Mouse (Mus musculus) hindbrain, embryonic 10.5 days (tissue): ENCODE results near the gene Gfy. TPM values are rescaled to one million over a fixed set of nuclear protein-coding genes. Genes with fewer than 3 reads are reported as not detected.

Source experiments
- DNase-seq: peaks from one replicate; pipeline ENCODE4 v3.0.0-alpha.2; 2017; ENCODE audit warnings: low spot score
- H3K27ac ChIP-seq: fragments of 300-500 bp; sonication (generic); 2 replicates; pipeline ENCODE4 v1.5.1; 2016; ENCODE audit warnings: mild to moderate bottlenecking, moderate library complexity
- H3K27me3 ChIP-seq: fragments of 300-500 bp; sonication (generic); 2 replicates; pipeline ENCODE4 v1.6.1; 2016; ENCODE audit warnings: mild to moderate bottlenecking; ENCODE audit not compliant: poor library complexity, insufficient read depth, severe bottlenecking
- H3K36me3 ChIP-seq: fragments of 300-500 bp; sonication (generic); 2 replicates; pipeline ENCODE4 v1.6.1; 2016; ENCODE audit warnings: mild to moderate bottlenecking, moderate library complexity
- H3K4me1 ChIP-seq: fragments of 300-500 bp; sonication (generic); replicated peaks from 2 replicates; pipeline ENCODE4 v1.6.1; 2016; ENCODE audit warnings: mild to moderate bottlenecking
- H3K4me3 ChIP-seq: fragments of 300-500 bp; sonication (generic); 2 replicates; pipeline ENCODE4 v1.5.1; 2016; ENCODE audit warnings: mild to moderate bottlenecking, moderate library complexity
- H3K9me3 ChIP-seq: fragments of 300-500 bp; sonication (generic); 2 replicates; pipeline ENCODE4 v1.6.1; 2016; ENCODE audit warnings: mild to moderate bottlenecking, moderate library complexity
- WGBS: fragments of 180-500 bp; shearing (Covaris S2); methylation state at CpG from one replicate; pipeline ENCODE4 v1.1.7; 2016; 5-methylcytosine and 5-hydroxymethylcytosine counted together
- polyA plus RNA-seq: library from polyadenylated mRNA; unstranded; fragments of >200 nt; fragmentation: Nextera tagmentation; extraction: Ambion mirVana; gene quantifications from 2 replicates; pipeline ENCODE4 v1.2.1, GENCODE M21; 2016

Gene Gfy
- polyA plus RNA-seq, 1 experiment from 2014 or later = not detected

DNA sequence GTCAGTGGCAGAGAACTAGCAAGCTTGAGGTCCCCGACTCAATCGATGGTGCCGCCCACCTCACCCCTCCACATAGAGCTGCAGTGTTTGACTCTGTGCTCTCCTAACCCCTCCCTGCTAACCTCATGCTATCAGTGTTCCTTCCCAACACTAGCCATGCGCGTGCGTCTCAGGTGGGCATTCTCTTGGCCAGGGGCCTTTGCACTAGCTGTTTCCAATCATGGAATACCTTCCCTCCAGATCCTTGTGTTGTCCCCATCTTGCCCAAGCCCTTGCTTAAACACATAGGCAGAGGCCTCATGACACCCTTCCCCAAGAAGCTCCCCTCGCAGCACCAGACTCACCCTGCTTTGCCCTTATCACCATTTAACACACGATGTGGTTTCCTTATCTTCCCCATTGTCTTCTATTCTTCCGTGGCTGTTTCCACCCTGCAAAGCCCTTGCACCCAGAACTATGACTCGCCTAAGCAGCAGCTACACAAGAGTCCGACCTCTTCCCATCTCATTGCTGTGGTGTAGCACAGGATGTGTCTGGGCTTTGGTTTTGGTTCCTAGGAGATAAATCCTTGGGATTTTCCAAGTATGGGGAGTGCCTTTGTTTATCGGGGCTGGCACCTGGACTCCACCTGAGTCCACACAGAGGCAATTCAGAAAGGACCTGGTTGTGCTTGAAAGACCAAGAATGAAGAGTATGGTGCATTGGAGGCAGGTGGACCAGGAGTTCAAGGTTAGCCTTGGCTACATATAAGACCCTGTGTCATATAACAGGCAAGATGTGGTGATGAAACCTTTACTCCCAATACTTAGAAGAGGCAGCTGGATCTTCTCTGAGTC is 42.0 kb downstream of the Gfy start:
- WGBS = 81% methylated on average over 12 of the region's 12 CpGs
- peaks cover 12% of the 10 kb centered on the region for H3K36me3 ChIP-seq
- H3K4me3 ChIP-seq = no peak overlapping the region
- H3K27ac ChIP-seq = no peak overlapping the region
- H3K27me3 ChIP-seq = peaks cover 40% of the 10 kb centered on the region
- DNase-seq = no peak
- peaks cover 29% of the 10 kb centered on the region for H3K4me1 ChIP-seq
- no peaks in the 10 kb centered on the region for H3K9me3 ChIP-seq

DNA sequence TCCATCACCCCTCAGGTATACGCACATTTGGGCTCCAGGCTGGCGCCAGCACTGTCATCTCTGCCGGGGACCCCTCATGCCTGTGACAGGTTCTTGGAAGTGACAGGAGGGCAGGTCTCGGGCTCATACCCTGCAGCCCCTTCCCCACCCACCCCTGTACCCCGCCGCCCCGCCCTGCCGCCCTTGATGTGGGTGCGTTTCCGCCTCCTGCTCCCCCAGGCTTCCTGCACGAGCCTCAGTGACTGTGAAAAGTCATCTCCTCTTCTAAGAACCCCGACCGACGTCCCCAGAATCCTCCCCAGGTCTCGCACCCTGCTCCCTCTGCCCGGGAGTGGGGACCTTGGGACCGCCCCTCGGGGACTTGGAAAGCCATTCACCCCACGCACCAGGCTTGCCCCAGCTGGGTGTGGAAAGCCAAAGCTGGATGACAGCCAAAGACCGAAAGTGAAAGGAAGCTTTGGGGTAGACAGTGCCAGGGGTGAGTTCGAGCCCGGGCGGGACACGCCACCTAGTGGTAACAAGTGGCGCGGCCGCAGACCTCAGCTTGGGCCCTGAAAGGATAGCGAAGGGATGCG is 43.3 kb downstream of the Gfy start, which contains the start of the genes Gm45713 and Flt3l:
TSS of gene Gm45713 (minus strand) at position 239 of the 575 bp plus-strand sequence.
TSS of gene Flt3l (minus strand) at position 440 of the 575 bp plus-strand sequence.
- WGBS = 4% methylated on average over 29 of the region's 29 CpGs
- peak; percentile 84 for DNase-seq
- H3K27me3 ChIP-seq = peaks cover 40% of the 10 kb centered on the region
- H3K36me3 ChIP-seq = no peaks in the 10 kb centered on the region
- H3K4me1 ChIP-seq = peaks cover 29% of the 10 kb centered on the region
- H3K27ac ChIP-seq = peak within 1 kb of the TSS; percentile 82
- no peaks in the 10 kb centered on the region for H3K9me3 ChIP-seq
- peak within 1 kb of the TSS; percentile 66 for H3K4me3 ChIP-seq

DNA sequence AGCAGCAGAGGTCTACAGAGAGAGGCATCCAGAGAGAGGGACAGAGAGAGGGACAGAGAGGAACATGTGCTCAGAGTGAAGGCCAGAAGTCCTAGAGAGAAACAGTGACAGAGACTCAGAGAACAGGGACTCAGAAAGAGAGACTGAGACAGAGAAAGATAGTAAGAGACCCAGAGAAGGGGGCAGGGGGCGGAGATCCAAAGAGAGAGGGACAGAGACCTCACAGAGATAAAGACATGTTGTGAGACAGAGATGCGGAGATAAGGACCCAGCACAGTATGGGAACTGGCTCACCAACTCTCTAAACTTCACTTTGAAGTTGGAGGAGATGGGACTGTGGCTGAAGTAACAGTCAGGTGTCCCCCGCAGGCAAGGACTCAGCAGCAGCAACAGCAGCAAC is 44.0 kb downstream of the Gfy start:
- no peaks in the 10 kb centered on the region for H3K9me3 ChIP-seq
- peaks cover 29% of the 10 kb centered on the region for H3K4me1 ChIP-seq
- peak overlapping the region; percentile 82; the same call in 1 of the 2 replicates for H3K27ac ChIP-seq
- peak overlapping the region; percentile 66 for H3K4me3 ChIP-seq
- DNase-seq = no peak
- H3K36me3 ChIP-seq = no peaks in the 10 kb centered on the region
- 79% methylated on average over 3 of the region's 3 CpGs for WGBS
- peaks cover 40% of the 10 kb centered on the region for H3K27me3 ChIP-seq

DNA sequence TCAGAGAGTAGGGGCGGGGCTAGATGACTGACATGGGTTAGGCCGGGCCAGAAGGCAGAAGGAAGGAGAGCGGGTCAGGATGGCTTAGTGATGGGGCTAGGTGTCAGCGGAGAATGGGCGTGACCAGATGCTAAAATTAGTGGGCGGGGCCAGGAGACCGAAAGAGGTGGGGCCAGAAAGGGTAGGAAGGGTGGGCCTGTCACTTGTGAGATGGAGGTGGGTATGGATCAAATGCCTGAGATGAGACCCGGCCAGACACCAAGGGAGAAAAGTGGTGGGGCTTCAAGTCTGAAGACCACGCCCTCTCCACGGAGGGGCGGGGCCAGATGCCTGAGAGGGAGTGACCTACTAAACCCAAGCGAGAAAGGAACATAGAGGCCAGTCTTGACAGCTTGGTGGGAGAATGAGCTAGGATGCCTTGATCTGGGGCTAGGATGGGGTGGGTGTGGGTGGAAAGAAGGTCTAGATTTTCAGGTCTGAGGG is 44.8 kb downstream of the Gfy start:
- no peak for DNase-seq

DNA sequence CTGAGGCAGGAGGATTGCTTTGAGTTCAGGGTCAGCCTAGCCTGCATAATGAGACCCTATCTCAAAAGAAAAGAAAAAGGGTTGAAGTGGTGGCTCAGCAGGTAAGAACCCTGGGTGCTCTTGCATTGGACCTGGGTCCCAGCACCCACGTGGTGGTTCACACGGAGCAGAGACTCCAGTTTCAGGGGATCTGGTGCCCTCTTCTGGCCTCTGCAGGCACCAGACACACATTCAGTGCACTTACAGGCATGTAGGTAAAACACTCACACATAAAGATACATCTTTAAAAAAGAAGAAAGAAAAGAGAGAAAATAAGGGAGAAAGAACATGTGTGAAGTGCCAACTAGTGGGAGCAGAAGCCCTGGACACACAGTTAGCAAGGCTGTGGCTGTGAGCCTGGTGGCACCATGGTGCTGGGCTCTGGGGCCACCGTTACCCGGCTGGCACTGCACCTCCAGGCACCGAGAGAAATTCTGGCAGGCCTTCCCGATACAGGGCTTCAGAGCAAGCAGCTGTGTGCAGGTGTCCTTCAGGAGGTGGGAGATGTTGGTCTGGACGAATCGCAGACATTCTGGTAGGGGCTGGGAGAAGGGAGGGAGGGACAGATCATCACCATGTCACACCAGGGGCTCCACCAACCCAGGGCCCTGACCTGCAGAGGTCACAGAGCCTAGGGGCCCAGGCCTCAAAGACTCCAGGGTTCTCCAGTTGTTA is 45.8 kb downstream of the Gfy start:
- peaks cover 40% of the 10 kb centered on the region for H3K27me3 ChIP-seq
- DNase-seq = no peak
- H3K27ac ChIP-seq = no peak overlapping the region
- 73% methylated on average over 8 of the region's 8 CpGs for WGBS
- H3K4me3 ChIP-seq = no peak overlapping the region
- no peaks in the 10 kb centered on the region for H3K36me3 ChIP-seq
- H3K9me3 ChIP-seq = no peaks in the 10 kb centered on the region
- peaks cover 40% of the 10 kb centered on the region for H3K4me1 ChIP-seq

More for the DNA sequence above, 44.8 kb downstream of the Gfy start:
- WGBS = 5% methylated on average over 12 of the region's 12 CpGs
- Histone ChIP-seq H3K4me3 (peak overlapping the region; percentile 19), H3K9me3 (no peaks in the 10 kb centered on the region), H3K36me3 (no peaks in the 10 kb centered on the region), H3K27ac (no peak overlapping the region), H3K27me3 (peaks cover 40% of the 10 kb centered on the region), H3K4me1 (peaks cover 33% of the 10 kb centered on the region)

DNA sequence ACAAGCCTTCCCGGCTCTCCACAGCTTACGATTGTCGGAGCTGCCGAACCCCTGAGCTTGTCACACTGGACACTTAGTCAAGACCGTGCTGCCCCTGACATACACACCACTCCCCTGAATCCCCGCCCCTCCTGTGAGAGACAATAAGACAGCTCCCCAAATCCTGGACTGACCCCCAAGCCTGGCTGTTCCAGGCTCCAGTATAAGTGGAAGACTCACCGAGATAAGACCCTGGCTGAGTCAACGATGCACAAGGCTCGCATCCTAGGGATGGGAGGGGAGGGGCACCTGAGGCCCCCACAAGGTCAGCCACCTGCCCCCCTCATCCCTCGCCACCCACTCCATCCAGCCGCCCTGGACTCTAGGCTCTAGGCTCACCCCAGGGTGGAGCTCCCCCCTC is 47.5 kb downstream of the Gfy start:
- no peak overlapping the region for H3K4me3 ChIP-seq
- H3K27ac ChIP-seq = peak overlapping the region; percentile 9; the same call in 1 of the 2 replicates
- H3K36me3 ChIP-seq = peaks cover 12% of the 10 kb centered on the region
- peaks cover 47% of the 10 kb centered on the region for H3K4me1 ChIP-seq
- peaks cover 26% of the 10 kb centered on the region for H3K27me3 ChIP-seq
- no peak for DNase-seq
- 77% methylated on average over 11 of the region's 11 CpGs for WGBS
- no peaks in the 10 kb centered on the region for H3K9me3 ChIP-seq

DNA sequence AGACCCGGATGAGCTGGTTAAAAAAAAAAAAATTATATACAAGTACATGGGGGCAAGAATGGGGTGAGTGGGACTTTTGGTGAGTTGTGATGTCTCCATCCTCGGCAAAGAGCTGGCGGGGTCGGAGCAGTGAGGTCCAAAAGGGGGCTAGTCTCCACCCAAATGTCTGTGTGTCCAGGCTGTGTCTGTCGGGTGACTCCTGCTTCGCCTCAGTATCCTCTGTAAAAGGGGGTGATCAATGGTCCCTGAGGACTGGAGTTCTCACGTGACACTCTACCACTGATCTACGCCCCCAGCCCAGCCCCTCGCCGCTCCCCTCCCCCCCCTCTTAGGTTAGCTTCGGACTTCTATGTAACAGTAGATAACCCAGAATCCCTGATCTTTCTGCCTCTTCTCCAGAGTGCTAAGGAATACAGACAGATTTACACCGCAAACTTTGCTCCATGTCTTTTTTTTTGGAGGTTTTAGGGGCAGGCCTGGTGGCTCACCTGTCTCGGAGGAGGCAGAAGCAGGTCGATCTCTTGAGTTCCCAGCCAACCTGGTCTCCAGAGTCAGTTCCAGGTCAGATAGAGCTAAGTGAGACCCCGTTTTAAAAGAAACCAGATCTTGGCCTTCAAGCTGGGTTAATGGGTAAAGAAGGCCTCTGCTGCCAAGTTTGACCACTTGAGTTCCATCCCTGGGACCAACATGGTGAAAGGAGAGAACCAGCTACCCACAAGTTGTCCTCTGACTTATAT is 49.4 kb downstream of the Gfy start:
- 44% methylated on average over 15 of the region's 15 CpGs for WGBS
- DNase-seq = no peak
- Histone ChIP-seq H3K36me3 (peaks cover 31% of the 10 kb centered on the region), H3K4me1 (peaks cover 55% of the 10 kb centered on the region), H3K9me3 (no peaks in the 10 kb centered on the region), H3K27me3 (peaks cover 13% of the 10 kb centered on the region), H3K4me3 (peak overlapping the region; percentile 90), H3K27ac (peak overlapping the region; percentile 100)

DNA sequence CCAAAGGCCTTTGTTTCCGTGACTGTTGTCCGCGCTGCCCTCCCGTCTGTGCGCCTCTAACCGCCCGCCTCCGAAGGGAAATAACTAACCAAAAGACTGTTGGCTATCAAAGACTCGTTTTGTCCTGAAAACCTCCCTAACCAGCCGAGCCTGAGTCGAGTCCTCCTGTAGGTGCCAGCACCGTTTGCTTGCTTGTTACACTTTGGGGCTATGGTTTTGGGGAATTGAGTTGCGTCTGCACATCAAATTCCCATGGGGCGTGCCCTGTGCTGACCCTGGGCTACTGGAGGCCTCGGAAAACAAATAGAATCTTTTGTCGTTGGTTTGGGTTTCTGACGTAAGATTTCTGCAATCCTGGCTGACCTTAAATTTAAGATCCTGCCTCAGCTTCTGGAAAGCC is 50.1 kb downstream of the Gfy start:
- 2% methylated on average over 17 of the region's 17 CpGs for WGBS
- Histone ChIP-seq H3K36me3 (peaks cover 32% of the 10 kb centered on the region), H3K27me3 (peaks cover 7% of the 10 kb centered on the region), H3K27ac (peak overlapping the region; percentile 100), H3K9me3 (no peaks in the 10 kb centered on the region), H3K4me1 (peaks cover 56% of the 10 kb centered on the region), H3K4me3 (peak overlapping the region; percentile 90)
- DNase-seq = peak; percentile 78

DNA sequence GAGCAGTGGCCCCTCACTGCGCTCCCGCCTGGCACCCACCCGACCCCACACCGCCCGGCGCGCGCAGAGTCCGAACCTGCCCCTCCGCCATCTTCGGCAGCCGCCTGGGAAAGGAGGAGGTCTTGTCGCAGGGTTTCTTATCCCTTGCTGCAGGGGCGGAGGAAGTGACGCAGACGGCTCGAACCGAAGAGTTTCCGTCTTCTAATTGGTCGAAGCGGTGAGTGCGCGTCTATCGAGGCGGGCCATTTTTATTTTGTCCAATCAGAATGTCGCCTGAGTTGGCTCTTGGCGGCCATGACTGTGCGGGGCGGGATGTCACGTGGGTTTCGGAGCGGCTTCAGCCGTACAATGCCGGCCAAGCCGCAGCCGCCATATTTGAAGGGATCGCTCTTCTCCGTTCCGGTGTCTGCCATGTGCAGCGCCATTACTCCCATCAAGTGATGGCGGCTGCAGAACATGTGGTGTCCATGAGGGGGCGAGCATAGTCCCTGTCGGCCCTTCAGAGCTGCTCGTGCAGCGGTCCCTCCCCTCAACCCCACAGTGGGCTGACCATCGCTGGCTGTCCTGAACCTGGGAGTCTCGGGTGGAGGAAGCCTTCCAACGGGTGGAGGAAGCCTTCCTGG is 50.6 kb downstream of the Gfy start, which contains the start of gene Rpl13a:
TSS of gene Rpl13a (minus strand) at position 138 of the 623 bp plus-strand sequence.
- Histone ChIP-seq H3K9me3 (no peaks in the 10 kb centered on the region), H3K27me3 (peaks cover 2% of the 10 kb centered on the region; the same call in 1 of the 2 replicates), H3K4me3 (peak within 1 kb of the TSS; percentile 90), H3K27ac (peak within 1 kb of the TSS; percentile 100), H3K36me3 (peaks cover 32% of the 10 kb centered on the region), H3K4me1 (peaks cover 50% of the 10 kb centered on the region)
- DNase-seq = peak; percentile 99
- under 1% methylated on average over 48 of the region's 48 CpGs for WGBS

DNA sequence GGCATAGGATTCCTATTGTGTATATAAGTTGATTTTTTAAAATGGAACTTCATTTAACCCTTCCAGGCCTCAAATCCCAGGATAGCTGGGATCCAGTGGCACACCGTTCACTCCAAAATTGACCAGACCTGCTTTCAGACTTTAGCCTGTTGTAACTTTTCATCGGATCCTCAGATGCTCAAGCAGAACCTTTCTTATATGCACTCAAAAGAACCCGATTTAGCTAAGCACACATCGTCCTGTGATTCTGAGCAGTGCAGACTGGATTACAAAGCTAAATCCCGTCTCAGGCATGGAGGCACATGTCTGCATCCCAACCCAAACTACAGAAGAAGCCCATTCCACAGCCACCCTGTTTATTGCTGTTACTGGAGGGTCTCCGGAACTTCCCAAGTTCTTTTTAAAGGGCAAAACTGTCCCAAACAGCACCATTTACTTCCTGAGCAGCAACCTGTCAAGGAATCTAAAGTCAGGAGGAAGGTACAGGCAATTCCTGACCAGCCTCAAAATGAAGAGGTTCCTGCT is 51.6 kb downstream of the Gfy start:
- Histone ChIP-seq H3K4me1 (peaks cover 55% of the 10 kb centered on the region), H3K4me3 (peak overlapping the region; percentile 90), H3K9me3 (no peaks in the 10 kb centered on the region), H3K27me3 (no peaks in the 10 kb centered on the region), H3K36me3 (peaks cover 38% of the 10 kb centered on the region), H3K27ac (peak overlapping the region; percentile 100)
- DNase-seq = no peak
- 2% methylated on average over 6 of the region's 6 CpGs for WGBS

DNA sequence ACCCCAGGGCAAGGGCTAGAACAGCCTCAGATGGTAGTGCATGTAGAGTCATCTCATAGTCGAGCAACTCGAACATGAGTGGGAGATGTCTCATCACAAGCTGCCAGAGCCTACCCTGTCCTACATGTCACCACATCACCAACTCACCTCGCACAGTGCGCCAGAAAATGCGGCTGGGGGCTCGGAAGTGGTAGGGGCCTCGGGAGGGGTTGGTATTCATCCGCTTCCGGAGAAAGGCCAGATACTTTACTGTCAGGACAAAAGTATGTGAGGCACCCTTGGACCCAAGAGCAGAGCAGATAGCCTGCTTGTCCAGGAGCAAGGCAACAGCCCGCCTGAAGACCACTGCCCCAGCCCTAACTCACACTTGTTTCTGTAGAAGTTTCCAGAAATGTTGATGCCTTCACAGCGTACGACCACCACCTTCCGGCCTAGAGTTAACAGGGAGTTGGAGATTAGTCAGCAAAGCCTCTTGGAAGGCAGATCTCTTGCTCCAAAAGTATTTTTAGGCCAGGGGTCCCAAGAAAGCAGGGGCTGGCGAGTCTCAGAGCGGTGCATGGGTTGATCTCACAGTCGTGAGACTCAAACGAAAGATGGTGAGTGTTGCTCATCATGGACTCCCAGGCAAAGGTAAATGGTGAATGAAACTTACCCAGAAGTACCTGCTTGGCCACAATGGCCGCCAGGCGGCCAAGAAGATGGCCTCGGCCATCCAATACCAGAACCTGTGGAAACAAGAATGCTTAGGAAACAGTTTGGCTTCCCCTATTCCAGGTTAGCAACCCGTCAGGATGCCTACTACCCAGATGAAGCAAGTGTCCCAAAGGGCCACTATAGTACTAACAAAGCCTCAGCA is 52.3 kb downstream of the Gfy start:
- H3K4me1 ChIP-seq = peaks cover 60% of the 10 kb centered on the region

More for the DNA sequence above, 52.3 kb downstream of the Gfy start:
- H3K4me3 ChIP-seq = peak overlapping the region; percentile 90
- H3K27me3 ChIP-seq = no peaks in the 10 kb centered on the region
- H3K9me3 ChIP-seq = no peaks in the 10 kb centered on the region
- H3K36me3 ChIP-seq = peaks cover 45% of the 10 kb centered on the region
- WGBS = 53% methylated on average over 21 of the region's 21 CpGs
- peak overlapping the region; percentile 100 for H3K27ac ChIP-seq
- peak; percentile 40 for DNase-seq
